Mouse (Mus musculus) olfactory bulb, adult 2 months (tissue): ENCODE measurements around the gene Pdgfd. TPM values are rescaled to one million over a fixed set of nuclear protein-coding genes. Genes with fewer than 3 reads are reported as not detected.
A peak's percentile ranks its signal among the peaks of the same experiment; 100 is the strongest.

Experiments
- H3K27ac ChIP-seq: fragments of 200-500 bp; 2 replicates; pipeline ENCODE4 v1.5.1; 2012; ENCODE audit warnings: low read depth, low read length; ENCODE audit not compliant: insufficient read depth
- H3K4me1 ChIP-seq: fragments of 200-500 bp; 2 replicates; pipeline ENCODE4 v1.6.1; 2012; ENCODE audit warnings: low read length; ENCODE audit not compliant: control insufficient read depth, insufficient read depth
- H3K4me3 ChIP-seq: fragments of 200-500 bp; 2 replicates; pipeline ENCODE4 v1.5.1; 2012; ENCODE audit warnings: mild to moderate bottlenecking, low read depth, low read length, moderate library complexity; ENCODE audit not compliant: insufficient read depth
- CTCF ChIP-seq: fragments of 200-500 bp; IDR thresholded peaks from 2 replicates; pipeline ENCODE4 v1.5.1; 2012; ENCODE audit warnings: low read depth, mild to moderate bottlenecking, low read length, moderate library complexity; ENCODE audit not compliant: insufficient read depth
- POLR2A ChIP-seq: fragments of 200-500 bp; IDR thresholded peaks from 2 replicates; pipeline ENCODE4 v1.6.1; 2012; ENCODE audit warnings: mild to moderate bottlenecking, low read depth, low read length, moderate library complexity; ENCODE audit not compliant: insufficient read depth
- WGBS: fragments of 180-500 bp; shearing (Covaris S2); methylation state at CpG from one replicate; pipeline ENCODE4 v1.1.7; 2018; 5-methylcytosine and 5-hydroxymethylcytosine counted together
- polyA plus RNA-seq: library from polyadenylated mRNA; stranded (reverse); fragments of >200 nt; gene quantifications from 2 replicates; pipeline ENCODE4 v1.2.4, GENCODE M21; 2012; ENCODE audit warnings: low replicate concordance; ENCODE audit not compliant: missing spikeins, insufficient read depth, insufficient read length

Pdgfd gene
- polyA plus RNA-seq, 1 experiment, result not detected

DNA sequence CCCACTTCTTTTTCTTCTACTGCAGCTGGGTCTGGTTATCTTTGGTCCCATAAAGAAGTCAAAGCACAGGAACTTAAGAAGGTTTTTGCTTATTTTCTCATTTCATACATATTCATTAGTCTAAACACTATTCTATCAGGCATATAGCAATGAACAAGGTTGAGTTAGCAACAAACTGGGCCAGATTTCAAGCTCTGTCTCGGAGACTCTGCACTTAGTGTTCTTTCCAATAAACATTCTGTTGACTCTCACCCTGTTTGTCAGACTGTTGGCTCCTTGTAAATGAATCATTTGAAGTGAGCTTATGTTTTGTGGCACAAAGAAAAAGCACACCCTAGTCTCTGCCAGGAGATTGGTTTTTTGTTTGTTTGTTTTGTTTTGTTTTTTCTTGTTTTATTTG, 81.9 kb downstream of the Pdgfd start:
- TF ChIP-seq POLR2A, result no peak
- no peak for TF ChIP-seq CTCF
- Histone ChIP-seq H3K4me3 (no peak overlapping the region), H3K4me1 (no peaks in the 10 kb centered on the region), H3K27ac (no peak overlapping the region)
- WGBS, result 34% methylated on average over 1 of the region's 1 CpGs

- Histone ChIP-seq H3K27ac (no peak overlapping the region), H3K4me1 (no peaks in the 10 kb centered on the region), H3K4me3 (no peak overlapping the region)
- TF ChIP-seq CTCF, result no peak
- TF ChIP-seq POLR2A, result no peak
- 88% methylated on average over 2 of the region's 2 CpGs for WGBS
Measured at GRCm38 (mm10) chr9:6251990-6252389, 83.6 kb downstream of the Pdgfd start.

GRCm38 (mm10) chr9:6257072-6257471, 88.7 kb downstream of the Pdgfd start:
- no peak for TF ChIP-seq POLR2A
- TF ChIP-seq CTCF, result no peak
- Histone ChIP-seq H3K4me3 (no peak overlapping the region), H3K27ac (no peak overlapping the region), H3K4me1 (no peaks in the 10 kb centered on the region)

GRCm38 (mm10) chr9:6264820-6265219, 96.4 kb downstream of the Pdgfd start:
- no peak for TF ChIP-seq POLR2A
- TF ChIP-seq CTCF, result no peak
- H3K4me1 ChIP-seq, result no peaks in the 10 kb centered on the region
- 64% methylated on average over 2 of the region's 2 CpGs for WGBS

DNA sequence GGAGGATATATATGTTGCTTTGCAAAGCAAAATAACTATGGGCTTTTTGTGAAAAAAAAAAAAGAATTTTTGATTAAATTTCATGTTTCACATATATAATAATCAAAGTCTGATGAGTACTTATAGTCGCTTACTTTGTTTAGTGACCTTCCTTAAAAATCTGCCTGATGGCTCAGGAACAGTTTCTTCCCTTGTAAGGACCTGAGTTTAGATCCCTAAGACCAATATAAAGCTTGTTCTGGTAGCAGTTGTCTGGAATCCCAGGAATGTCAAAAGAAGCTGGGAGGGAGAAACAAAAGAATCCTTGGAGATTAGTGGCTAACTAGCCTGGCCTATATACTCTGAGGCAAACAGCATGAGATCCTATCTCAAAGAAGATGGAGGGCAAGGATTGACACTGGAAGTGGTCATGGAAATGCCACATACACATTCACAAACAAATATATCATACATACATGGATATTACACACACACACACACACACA, 101.5 kb downstream of the Pdgfd start, which contains the start of gene Ddi1:
TSS of gene Ddi1 (minus strand) at position 51 of the 485 bp plus-strand sequence.
- H3K27ac ChIP-seq, result no peak within 1 kb of the TSS
- H3K4me1 ChIP-seq, result no peaks in the 10 kb centered on the region
- WGBS, result 86% methylated on average over 1 of the region's 1 CpGs
- no peak within 1 kb of the TSS for H3K4me3 ChIP-seq
- TF ChIP-seq CTCF (no peak), POLR2A (no peak)

More at GRCm38 (mm10) chr9:6264820-6265219, 96.4 kb downstream of the Pdgfd start:
- no peak overlapping the region for H3K4me3 ChIP-seq
- no peak overlapping the region for H3K27ac ChIP-seq

DNA sequence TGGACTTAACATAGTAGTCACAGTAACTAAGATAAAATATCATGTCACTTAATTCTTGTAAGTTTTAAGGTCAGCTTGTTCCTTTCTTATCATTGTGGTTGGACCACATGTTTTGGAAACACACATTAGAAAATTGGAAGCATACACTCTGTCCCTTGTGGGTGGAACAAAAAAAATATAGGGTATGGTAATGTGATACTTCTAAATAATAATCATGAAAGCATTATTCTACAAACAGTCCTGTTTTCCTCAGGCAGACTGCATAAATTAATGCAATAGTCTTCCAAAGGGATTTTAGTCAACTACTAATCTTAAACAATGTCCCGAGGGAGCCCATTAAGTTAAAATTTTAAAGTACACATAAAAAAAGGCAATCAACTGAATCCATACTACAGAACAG, 108.0 kb downstream of the Pdgfd start:
- WGBS, result 51% methylated on average over 1 of the region's 1 CpGs
- H3K27ac ChIP-seq, result no peak overlapping the region
- H3K4me1 ChIP-seq, result no peaks in the 10 kb centered on the region
- TF ChIP-seq CTCF (no peak), POLR2A (no peak)
- no peak overlapping the region for H3K4me3 ChIP-seq

- Histone ChIP-seq H3K4me1 (no peaks in the 10 kb centered on the region), H3K4me3 (no peak overlapping the region), H3K27ac (no peak overlapping the region)
- TF ChIP-seq CTCF (no peak), POLR2A (no peak)
Measured at GRCm38 (mm10) chr9:6277526-6277925, 109.1 kb downstream of the Pdgfd start.

- no peak overlapping the region for H3K4me3 ChIP-seq
- H3K4me1 ChIP-seq, result no peaks in the 10 kb centered on the region
- no peak overlapping the region for H3K27ac ChIP-seq
- TF ChIP-seq POLR2A (no peak), CTCF (no peak)
- 22% methylated on average over 1 of the region's 1 CpGs for WGBS
Measured at GRCm38 (mm10) chr9:6286770-6287169, 118.4 kb downstream of the Pdgfd start.

GRCm38 (mm10) chr9:6289211-6289696, 120.9 kb downstream of the Pdgfd start:
- TF ChIP-seq CTCF, result no peak
- Histone ChIP-seq H3K4me1 (no peaks in the 10 kb centered on the region), H3K4me3 (no peak overlapping the region), H3K27ac (no peak overlapping the region)
- 51% methylated on average over 2 of the region's 2 CpGs for WGBS

GRCm38 (mm10) chr9:6298547-6298946, 130.2 kb downstream of the Pdgfd start:
- 32% methylated on average over 2 of the region's 2 CpGs for WGBS
- TF ChIP-seq CTCF (no peak), POLR2A (no peak)
- Histone ChIP-seq H3K4me3 (no peak overlapping the region), H3K27ac (peak overlapping the region; percentile 73), H3K4me1 (peaks cover 2% of the 10 kb centered on the region; the same call in 1 of the 2 replicates)
